Mouse (Mus musculus) retina, postnatal 1 day (tissue): ENCODE measurements around the gene Tmem19.

ENCODE experiments used
- DNase-seq: peaks from one replicate; pipeline ENCODE4 v3.0.0-alpha.2; 2012

The Tmem19 gene

DNA sequence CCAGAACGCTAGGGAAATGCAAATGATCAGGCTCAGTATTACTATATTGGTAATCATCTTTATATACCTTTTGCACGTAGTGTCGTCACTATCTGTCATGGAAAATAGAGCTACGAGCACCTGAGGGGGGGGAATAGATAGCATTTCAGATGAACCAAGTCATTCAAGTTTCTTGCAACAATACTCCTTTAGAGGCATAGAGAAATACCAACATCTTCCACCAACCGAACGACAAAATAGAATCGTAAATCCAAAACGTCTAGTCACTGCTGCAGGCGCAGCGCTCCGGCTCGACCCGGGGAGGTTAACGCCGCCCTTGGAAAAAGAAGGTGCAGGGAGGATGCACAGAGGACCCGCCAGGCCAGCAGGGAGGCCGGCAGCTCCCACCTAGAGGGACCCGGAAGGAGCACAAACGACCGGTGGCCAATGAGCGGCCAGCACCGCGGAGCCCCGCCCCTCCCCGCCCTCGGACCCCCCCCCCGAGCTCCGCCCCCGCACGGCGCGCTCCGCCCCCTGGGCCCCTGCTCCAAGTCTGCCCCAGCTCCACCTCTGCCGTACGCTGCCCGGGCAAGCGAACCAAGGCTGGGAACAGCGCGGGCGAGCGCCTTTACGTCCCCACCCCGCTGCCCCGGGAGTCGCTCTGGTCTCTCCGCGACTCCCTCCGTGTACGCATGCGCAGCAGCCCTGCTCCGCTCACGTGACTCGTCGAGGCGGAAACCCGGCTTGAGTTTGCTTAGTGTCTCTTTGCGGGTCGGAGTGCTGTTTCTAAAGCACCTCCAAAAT is at the start of gene Tmem19:
Tmem19 (minus strand) TSS at position 662 of the 783 bp plus-strand sequence.
- DNase-seq = peak; percentile 98

DNA sequence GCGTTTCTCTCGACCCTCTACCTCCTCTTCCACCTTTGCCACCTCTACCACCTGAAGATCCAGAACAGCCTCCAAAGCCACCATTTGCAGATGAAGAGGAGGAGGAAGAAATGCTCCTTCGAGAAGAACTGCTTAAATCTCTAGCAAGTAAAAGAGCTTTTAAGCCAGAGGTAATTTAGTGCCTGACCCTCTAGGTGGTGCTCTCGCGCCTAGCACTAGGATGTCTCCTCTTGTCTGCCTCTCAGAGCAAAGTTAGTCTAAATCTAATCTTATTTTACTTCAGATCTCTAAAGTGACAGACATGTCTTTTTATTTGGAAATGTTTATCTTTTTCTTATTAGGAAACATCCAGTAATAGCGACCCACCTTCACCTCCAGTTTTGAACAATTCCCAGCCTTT is 44.1 kb upstream of the Tmem19 start:
- DNase-seq = peak; percentile 72

DNA sequence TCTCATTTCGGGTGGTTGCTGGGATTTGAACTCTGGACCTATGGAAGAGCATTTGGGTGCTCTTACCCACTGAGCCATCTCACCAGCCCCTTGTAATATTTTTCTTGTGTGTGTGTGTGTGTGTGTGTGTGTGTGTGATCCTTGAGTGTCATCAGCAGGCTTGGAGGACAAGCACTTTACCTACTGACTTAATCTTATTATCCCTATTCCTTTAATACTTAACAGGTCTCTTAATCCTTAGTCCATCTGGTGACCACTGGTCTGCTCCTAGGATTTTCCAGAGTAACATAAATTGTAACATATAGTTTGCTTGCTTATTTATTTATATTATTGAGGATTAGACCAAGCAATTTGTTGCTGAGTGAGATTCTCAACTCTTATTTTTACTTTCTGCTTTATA is 29.6 kb upstream of the Tmem19 start:
- DNase-seq = peak; percentile 61

DNA sequence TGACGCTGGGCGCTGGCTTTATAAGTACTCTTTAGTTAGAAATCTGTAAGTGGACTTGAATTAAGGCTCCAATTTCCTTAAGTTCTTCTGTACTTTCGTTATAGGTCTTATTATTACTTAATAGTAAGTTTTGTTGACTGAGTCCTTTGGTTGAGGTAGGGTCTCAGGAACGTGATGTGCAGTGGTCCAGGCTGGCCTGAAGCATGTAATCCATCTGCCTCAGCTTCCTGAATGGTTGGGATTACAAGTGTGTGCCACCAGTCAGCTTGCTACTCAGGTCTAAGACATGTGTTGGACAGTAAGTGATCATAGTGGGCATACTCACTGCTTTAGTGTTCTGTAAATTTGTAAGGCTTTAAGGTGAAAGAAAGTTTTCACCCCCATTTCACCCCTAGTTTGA is 28.8 kb upstream of the Tmem19 start:
- no peak for DNase-seq

DNA sequence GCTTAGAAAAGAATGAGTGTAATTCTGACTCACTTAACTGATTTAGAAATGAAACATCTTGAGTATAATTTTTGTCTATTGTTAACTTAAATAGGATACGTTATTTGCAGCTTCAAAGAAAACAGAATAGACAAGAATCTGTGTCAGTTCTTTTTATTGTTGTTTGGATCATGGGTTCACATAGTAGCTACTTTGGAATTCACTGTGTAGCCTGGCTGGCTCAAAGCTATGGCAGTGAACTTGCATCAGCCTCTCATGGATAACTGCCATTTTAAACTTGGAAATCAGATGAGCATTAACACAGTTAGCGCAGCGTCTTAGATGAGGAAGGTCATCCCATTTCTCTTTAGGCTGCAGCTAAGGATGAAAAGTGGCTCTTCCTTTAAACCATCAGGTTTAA is 25.6 kb upstream of the Tmem19 start:
- DNase-seq = no peak

DNA sequence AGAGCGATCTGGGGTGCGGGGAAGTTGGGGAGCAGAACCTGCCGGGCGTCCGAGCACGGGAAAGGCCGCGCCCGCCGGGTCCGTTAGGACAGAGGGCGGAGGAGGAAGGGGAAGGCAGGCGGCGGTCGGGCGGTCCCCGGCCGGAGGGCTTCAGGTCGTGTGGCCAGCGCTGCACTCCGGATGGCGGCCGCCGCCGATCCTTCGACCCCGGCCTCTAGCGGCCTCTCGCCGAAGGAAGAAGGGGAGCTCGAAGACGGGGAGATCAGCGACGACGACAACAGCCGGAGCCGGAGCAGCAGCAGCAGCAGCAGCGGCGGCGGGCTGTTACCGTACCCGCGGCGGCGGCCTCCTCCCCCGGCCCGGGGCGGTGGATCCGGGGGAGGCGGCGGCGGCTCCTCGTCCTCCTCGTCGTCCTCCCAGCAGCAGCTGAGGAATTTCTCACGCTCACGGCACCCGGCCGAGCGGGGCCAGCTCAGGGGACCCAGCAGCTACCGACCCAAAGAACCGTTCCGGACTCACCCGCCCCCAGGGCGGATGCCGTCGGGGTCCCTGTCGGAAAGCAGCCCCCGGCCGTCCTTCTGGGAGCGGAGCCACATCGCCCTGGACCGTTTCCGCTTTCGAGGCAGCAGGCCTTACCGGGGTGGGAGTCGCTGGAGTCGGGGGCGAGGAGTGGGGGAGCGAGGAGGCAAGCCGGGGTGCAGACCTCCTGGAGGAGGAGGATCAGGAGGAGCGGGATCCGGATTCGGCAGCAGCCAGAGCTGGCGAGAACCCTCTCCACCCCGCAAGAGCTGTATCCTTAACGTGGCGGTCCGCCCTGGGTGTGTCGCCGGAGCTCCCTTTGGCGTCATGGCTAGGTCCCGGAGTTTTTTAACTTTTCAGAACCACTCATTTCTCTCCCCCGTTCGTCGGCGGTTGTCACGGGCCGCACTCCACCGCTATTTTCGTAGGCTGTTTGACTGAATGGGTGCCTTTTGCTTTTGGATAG is 23.0 kb upstream of the Tmem19 start:
- peak; percentile 71 for DNase-seq

DNA sequence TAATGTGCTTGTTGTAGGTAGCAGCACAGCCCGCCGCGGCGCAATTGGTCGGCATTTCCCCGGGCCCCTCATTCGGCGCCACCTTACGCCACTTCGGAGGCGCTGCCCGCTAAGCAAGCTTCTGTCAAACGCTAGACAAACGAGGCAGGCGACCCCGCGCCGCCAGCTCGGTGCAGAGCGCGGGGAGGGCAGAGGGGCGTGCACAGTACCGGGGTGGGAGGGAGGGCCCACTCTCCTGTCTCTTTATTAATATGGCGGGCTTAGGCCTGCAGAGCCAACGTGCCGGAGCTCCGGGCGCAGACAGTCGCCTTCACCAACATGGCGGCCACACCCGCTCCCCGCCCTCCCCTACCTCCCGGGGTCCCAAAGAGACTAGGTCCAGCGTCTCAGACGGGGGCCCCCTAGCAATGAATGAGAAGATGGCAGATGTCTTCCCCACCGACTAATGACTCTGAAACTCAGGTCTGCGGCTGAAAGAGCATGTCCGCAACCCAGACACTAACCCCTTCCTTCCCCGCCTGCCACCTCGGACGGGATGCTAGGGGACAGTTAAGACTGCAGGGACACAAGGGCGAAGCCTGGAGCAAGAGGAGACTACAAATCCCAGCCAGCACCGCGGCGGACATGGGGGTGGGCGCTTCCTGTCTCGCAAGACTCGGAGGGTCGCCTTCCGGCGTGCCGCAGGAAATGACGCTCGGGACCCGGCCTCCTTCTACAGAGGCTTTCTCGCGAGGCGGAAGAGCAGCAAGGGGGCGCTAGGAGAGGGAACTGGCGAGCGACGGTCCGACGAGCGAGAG is 22.1 kb upstream of the Tmem19 start, which contains the start of the genes Thap2 and Zfc3h1:
Thap2 (minus strand) TSS at position 223 of the 797 bp plus-strand sequence.
Zfc3h1 (plus strand) TSS at position 739 of the 797 bp plus-strand sequence.
- peak; percentile 99 for DNase-seq

DNA sequence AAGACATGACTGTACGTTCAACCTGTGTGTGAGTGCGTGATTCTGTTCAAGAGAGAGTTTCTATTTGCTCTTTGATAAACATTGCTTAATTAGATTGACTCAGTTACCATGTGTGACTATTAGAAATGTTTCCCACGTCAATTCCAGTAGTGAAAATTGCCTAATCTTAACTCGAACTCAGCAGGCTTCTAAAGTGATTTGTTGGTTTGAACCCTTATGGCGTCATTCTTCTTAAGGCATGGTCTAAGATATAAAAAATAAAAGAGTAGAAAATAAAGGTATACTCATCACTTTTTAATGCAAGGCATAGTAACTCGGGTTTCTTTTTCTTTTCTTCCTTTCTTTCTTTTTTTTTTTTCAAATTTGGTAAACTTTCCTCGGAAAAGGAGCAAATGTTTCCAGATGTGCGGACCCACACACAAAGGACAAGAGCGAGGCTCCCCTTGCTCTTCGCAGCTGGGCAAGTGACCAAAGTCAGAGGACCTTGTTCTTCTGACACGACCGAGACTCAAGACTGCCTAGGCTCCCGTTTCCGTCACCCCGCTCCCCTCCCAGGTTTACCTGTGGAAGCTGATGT is 21.4 kb upstream of the Tmem19 start:
- DNase-seq = peak; percentile 32

DNA sequence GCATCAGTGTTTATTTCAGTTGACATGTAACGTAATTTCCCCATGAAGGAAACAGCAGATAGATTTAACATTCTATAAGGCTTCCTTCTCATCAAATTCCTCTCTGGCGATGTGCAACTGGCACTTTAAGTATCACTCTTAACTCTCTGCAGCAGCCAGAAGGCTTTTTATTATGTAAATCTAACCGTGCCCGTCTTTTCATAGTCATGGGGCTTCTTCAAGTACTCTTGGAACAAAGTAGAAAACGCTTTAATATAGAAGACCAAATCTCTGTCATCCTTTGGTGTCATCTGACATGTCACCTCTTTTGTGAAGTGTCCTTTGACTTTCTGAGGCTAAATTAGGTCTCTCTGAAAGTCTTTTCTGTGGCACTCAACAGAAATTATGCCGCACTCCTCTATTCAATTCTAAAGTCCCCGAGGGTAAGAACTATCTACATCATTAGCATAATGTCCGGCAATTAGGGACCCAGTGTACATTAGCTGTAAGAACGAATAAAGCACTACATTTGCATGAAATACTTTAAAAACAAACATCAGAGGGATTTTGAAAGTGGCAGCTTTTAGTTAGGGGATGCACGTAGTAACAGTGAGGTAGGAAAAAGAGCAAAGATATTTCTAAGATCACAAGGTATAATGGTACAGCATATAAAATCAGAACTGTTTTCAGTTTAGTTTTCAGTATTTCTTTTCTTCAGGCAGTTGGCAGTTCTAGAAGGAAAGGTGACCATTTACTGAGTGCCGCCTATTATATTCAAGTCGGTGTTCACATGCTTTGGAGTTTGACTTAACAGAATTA is 20.7 kb upstream of the Tmem19 start:
- peak; percentile 28 for DNase-seq

DNA sequence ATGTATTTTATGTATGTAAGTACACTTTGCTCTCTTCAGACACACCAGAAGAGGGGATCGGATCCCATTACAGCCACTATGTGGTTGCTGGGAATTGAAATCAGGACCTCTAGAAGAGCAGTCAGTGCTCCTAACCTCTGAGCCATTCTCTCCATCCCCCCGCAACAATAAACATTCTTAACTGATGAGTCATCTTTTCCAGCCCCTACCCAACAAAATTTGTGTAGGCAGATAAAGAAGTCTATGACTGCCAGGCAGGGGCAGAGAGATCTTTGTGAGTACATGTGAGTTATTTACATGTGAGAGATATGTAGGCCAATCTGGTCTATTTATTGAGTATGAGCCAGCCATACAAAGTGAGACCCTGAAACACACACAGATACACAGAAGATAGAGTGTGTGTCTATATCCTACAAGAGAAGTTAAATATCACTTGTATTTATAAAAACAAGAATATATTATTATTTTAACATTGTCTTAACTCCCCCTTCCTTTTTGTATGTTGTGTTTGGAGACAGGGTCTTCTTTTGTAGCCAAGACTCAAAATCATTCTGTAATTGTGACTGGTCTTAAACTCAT is 19.3 kb upstream of the Tmem19 start:
- DNase-seq = peak; percentile 19

DNA sequence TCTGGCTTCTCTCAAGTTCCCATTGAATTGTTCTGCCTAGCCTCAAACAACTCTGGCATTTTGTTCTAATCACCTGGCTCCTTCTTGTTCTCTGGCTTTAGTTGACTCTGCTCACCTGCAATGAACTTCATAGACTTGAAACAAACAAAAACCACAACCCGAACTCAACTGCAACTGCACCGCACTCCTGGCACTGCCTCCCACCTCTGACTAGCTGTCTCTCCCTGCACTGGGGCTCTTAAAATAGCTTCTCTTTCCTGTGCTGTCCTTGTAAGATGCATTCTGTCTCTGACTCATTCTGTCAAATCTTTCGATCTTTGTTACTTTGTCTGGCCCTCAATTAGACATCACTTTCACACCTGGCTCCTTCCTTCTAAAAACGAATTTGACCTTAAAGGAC is 850 bp upstream of the Tmem19 start:
- DNase-seq = no peak

DNA sequence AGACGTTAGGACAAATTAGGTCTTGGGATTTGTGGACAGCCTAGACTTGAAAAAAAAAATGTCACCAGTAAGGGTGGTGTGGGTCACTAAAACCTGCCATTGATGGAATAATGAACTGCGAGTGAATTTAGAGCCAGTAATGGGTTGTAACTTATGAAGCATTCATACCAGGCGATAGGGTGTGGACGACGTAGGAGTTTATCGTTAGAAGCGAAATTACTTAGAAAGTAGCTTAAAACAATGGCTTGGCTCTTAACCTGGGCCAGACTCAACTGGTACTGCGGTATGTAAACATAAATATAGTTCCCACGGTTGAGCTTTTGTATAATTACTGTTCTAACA is 293 bp upstream of the Tmem19 start:
- DNase-seq = no peak

DNA sequence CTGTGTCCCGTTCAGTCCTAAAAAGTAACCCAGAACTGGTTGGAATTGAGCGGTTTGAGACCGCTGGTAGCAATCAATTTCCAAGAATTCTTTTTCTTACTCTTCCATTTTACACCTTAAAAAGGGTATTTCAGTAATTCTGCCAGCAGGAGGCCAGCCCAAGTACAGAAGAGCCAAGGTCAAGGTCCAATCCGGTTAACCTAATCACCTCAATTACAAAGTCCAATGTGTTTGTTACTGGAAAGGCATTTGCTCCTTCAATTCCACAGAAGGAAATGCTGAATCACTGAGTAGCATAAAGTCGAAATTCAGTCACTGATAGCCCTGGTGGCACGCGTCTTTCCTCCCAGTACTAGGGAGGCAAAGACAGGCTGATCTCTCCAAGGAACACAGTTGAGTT is 3.2 kb downstream of the Tmem19 start:
- DNase-seq = no peak

DNA sequence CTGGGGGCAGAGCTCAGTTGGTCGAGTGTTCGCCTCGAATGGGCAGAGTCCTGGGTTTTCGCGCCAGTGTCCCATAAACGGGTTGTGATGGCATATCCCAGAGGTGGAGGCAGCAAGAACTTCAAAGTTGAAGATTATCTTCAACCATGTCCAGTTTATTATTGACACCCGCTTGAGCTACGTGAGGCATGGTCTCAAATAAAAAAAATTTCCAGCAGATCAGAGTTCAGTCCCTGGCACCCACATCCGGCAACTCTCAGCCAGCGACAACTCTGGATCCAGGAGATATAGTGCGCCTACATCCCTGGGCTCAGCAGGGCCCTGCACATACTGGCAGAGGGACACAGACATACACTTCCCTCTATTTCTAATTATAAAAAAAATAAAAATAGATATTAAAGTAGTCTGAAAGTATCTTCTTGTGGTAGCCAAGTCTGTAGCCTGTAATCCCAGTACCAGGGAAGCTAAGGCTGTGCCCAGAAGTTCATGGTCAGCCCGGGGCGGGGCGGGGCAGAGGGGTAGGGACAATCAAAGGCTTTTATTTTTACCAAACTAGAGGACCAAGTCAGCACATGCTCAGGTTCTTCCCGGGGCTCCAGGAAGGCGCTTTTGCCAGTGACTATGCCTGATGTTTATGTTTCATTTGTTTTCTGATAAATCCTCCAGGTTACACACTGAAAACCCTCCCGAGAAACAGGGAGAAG is 3.9 kb downstream of the Tmem19 start:
- no peak for DNase-seq

DNA sequence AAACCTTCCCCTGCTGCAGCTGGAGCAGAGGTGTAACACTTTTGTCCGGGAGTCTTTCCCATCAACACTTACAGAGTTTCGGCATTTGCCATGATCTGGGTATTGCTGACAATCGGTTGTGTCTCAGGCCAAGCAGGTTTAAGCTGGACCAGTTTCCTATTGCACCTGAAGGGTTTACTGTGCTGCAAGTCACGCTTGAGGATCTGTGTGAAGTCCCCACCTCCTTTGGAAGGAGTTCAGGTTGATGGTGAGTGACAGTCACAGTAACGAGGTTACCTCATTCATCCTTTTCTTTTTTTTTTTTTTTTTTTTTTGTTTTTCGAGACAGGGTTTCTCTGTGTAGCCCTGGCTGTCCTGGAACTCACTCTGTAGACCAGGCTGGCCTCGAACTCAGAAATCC is 6.2 kb downstream of the Tmem19 start:
- DNase-seq = no peak

DNA sequence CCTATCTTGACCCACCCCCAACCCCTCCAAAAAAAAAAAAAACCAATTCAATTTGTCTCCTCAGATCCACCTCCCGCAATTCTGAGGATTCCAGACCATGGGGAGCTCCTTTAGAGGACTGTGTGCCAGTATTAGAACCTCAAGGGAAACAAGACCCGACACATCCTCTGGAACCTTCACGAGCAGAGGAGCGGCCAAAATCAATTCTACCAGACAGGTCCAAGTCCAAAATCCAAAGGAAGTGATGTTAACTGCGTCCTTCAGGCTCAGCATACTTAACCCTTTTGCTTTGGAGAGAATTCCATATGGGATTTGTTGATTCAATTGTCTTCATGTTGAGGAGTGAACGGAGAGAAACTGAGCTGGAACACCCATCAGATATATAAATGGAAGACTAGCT is 7.3 kb downstream of the Tmem19 start:
- no peak for DNase-seq

DNA sequence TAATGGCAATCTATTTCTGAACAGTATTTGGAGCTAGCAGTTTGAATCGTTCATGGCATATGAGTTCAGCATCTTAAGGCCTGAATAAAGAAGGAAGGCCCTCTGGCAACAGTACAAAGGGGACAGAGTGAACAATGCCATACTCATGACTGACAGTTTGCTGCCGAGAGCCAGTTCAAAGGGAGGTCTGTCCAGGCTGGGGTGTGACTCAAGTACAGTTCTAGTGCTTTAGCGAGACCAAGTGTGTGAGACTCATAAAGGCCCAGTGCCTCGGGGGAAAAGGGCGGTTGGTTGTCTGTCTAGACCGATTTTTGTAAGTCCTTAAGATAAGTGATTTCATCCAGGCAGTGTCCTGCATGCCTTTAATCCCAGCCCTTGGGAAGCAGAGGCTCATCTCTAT is 7.7 kb downstream of the Tmem19 start:
- peak; percentile 44 for DNase-seq

DNA sequence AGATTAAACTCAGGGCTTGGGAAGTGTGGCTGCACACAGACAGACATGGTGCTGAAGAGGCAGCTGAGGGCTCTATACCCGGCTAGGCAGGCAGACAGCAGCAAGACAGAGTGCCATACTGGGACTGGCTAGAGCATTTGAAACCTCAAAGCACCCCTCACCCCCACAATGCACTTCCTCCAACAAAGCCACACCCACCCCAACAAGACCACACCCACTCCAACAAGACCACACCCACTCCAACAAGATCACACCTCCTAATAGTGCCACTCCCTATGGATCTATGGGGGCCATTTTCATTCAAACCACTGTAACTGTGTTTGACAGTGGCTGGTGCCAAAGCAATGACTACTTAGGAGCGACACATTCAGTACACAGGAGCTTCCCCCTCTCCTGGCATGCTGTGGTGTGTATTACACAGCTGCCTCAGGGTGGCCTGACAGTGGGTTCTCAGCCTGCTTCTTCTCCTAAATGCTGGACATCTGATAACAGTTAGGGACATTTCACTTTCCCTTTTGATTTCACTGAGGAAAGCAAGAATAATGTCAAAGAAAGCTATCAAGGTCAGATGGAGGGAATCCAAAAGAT is 11.4 kb downstream of the Tmem19 start:
- no peak for DNase-seq

DNA sequence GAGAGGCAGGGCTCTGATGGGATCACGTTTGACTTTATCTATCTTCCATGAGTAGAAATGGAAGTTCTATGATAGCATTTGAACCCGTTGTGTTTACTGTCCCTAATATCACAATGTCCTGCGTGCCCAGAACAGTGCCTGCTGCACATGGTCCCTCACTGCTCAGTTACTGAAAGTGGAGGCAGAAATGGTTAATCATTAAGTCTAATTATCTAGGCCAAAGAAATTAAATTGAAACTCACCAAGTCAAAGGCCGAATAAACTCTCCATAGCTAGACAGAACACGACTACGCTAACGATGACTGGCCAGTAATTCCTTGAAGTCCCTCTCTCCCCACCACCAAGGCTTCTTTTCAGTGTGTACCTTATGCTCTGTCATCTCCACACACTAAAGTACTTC is 12.8 kb downstream of the Tmem19 start:
- DNase-seq = no peak

DNA sequence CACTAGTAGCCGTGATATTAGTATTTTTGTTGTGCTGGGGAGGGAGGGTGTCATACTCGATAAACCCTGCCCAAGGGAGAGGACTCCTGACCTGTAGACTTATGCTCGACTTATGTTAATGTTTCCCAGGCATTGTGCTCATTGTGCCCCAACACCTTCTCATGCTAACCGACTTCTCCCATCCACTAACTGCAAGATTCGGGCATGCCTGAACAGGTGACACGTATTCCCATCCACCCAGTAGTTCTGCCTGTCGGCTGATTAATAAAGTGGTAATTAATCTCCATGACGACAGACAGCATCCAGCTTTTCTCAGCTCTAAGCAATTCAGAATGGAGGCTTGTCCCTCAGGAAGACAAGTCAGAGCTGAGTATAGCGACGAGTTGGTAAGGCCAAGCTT is 13.3 kb downstream of the Tmem19 start:
- DNase-seq = peak; percentile 10
